Mouse (Mus musculus) myocyte (in vitro differentiated cells): ENCODE data around the gene Edn1. TPM values are rescaled to one million over a fixed set of nuclear protein-coding genes. Genes with fewer than 3 reads are reported as not detected.

Experiments
- H3K27me3 ChIP-seq: one replicate; pipeline ENCODE4 v1.6.1; 2011; ENCODE audit not compliant: control insufficient read depth, insufficient read depth, insufficient read length
- H3K36me3 ChIP-seq: one replicate; pipeline ENCODE4 v1.6.1; 2011; ENCODE audit not compliant: control insufficient read depth, insufficient read depth
- H3K4me2 ChIP-seq: one replicate; pipeline ENCODE4 v1.6.1; 2011; ENCODE audit warnings: low read depth, control low read depth
- H3K4me3 ChIP-seq: one replicate; pipeline ENCODE4 v1.5.1; 2011; ENCODE audit warnings: mild to moderate bottlenecking, control low read depth, moderate library complexity
- H3K79me2 ChIP-seq: one replicate; pipeline ENCODE4 v1.6.1; 2011; ENCODE audit not compliant: control insufficient read depth, insufficient read depth
- H3ac ChIP-seq: one replicate; pipeline ENCODE4 v1.6.1; 2011; ENCODE audit not compliant: control insufficient read depth, insufficient read length
- CEBPB ChIP-seq: IDR thresholded peaks from 2 replicates; pipeline ENCODE4 v1.6.1; 2011; ENCODE audit warnings: mild to moderate bottlenecking, moderate library complexity; ENCODE audit not compliant: poor library complexity, insufficient read depth, severe bottlenecking
- E2F4 ChIP-seq: IDR thresholded peaks from one replicate; pipeline ENCODE4 v1.6.1; 2011; ENCODE audit warnings: mild to moderate bottlenecking, control low read depth, moderate library complexity; ENCODE audit not compliant: insufficient read depth
- MAX ChIP-seq: IDR thresholded peaks from one replicate; pipeline ENCODE4 v1.6.1; 2011; ENCODE audit warnings: low read depth, mild to moderate bottlenecking, control low read depth
- MYOD1 ChIP-seq, 3 experiments: IDR thresholded peaks; one replicate each; pipeline ENCODE4 v1.6.1; 2011; ENCODE audit warnings: control low read depth in 2 of 3, low read depth in 2 of 3, mild to moderate bottlenecking in 2 of 3, moderate library complexity in 1 of 3; ENCODE audit not compliant: insufficient read length in 2 of 3, control insufficient read depth in 1 of 3
- MYOG ChIP-seq, 3 experiments: IDR thresholded peaks; one replicate each; pipeline ENCODE4 v1.6.1; 2011; ENCODE audit warnings: control low read depth in 2 of 3, low read depth in 2 of 3, mild to moderate bottlenecking in 2 of 3; ENCODE audit not compliant: insufficient read length in 2 of 3, control insufficient read depth in 1 of 3, insufficient read depth in 1 of 3
- POLR2A ChIP-seq: IDR thresholded peaks from one replicate; pipeline ENCODE4 v1.6.1; 2011; ENCODE audit warnings: low read depth, mild to moderate bottlenecking, control low read depth, moderate library complexity; ENCODE audit not compliant: insufficient read length
- POLR2AphosphoS2 ChIP-seq: IDR thresholded peaks from one replicate; pipeline ENCODE4 v1.6.1; 2011; ENCODE audit warnings: low read depth, control low read depth; ENCODE audit not compliant: insufficient read length
- REST ChIP-seq: IDR thresholded peaks from one replicate; pipeline ENCODE4 v1.6.1; 2011; ENCODE audit warnings: mild to moderate bottlenecking, control low read depth, moderate library complexity; ENCODE audit not compliant: insufficient read depth, insufficient read length
- SRF ChIP-seq: IDR thresholded peaks from one replicate; pipeline ENCODE4 v1.6.1; 2011; ENCODE audit warnings: low read depth; ENCODE audit not compliant: control insufficient read depth, insufficient read length
- TCF12 ChIP-seq: IDR thresholded peaks from one replicate; pipeline ENCODE4 v1.6.1; 2011; ENCODE audit warnings: mild to moderate bottlenecking, control low read depth; ENCODE audit not compliant: poor library complexity, insufficient read depth, severe bottlenecking
- TCF3 ChIP-seq: IDR thresholded peaks from one replicate; pipeline ENCODE4 v1.6.1; 2011; ENCODE audit warnings: low read depth, control low read depth; ENCODE audit not compliant: insufficient read length
- USF1 ChIP-seq: IDR thresholded peaks from one replicate; pipeline ENCODE4 v1.6.1; 2011; ENCODE audit warnings: low read depth, mild to moderate bottlenecking, control low read depth, moderate library complexity
- polyA plus RNA-seq: library from polyadenylated mRNA; unstranded; fragments of >200 nt; fragmentation: generic; extraction: Trizol; gene quantifications from one replicate; pipeline ENCODE4 v1.2.1, GENCODE M21; 2012; ENCODE audit warnings: missing spikeins

Gene Edn1
- polyA plus RNA-seq, 1 experiment: 0.58 TPM

DNA sequence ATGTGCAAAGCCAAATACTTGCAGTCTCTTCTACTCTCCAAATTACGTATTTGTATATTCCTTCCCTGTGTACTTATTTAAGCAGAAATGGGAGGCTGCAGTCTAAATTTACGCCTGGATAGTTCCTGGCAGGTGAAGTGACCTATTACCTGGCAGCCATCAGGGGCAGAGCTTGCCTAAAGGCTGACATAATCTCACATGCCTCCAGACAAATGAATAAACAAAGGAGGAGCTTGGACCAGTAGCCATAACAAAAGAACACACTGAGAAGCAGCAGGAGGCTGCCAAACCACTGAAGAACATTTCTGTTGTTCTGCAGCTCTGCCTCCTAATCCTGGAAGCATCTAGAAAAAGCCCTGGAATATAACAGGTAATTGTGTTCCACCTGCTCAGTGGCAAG, 38.2 kb downstream of the Edn1 start:
- Histone ChIP-seq H3K36me3 (no peaks in the 10 kb centered on the region), H3K4me2 (no peak overlapping the region), H3ac (no peak overlapping the region), H3K79me2 (no peaks in the 10 kb centered on the region), H3K4me3 (no peak overlapping the region), H3K27me3 (no peaks in the 10 kb centered on the region)
- TF ChIP-seq MAX: no peak
- TF ChIP-seq POLR2AphosphoS2: no peak
- TF ChIP-seq E2F4: no peak
- TF ChIP-seq MYOG (IDR thresholded peaks at IDR 0.05; ENCODE audit: control insufficient read depth in 1 of 3, insufficient read depth in 1 of 3, insufficient read length in 2 of 3, low read depth in 2 of 3): no peak
- TF ChIP-seq TCF12: no peak
- TF ChIP-seq REST: no peak
- TF ChIP-seq TCF3: no peak
- no peak for TF ChIP-seq POLR2A
- TF ChIP-seq USF1: no peak

DNA sequence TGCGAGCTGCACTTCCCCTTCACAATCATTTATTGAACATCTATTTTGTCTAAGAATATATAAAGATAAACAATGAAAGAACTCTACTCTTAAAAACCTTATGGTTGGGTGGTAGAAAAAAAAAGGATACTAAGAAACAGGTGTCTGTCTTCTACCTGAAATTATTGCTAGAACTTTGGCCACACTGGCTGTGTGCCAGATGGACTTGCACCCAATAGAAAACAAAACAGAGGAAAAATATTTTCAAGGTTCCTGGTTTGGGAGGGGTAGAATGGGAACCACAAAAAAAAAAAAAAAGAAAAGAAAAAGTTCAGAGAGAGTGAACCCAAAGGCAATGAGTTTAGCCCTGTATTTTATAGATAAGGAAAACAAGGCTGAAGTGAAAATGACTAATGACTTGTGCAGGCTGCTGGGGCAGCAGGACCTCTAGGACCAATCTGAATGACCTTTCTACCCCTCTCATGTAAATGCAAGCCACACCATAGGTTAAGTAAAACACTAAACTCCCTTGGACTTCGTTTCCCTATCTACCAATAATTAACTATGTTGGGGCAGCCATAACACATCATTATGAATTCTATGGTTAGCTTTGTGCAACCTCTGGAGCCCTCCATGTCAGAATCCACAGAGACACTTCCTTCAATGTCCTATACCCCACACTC, 40.7 kb downstream of the Edn1 start:
- H3K4me3 ChIP-seq: no peak overlapping the region
- H3K36me3 ChIP-seq: no peaks in the 10 kb centered on the region
- H3K4me2 ChIP-seq: no peak overlapping the region
- no peak overlapping the region for H3ac ChIP-seq
- TF ChIP-seq TCF12 (no peak), CEBPB (no peak), POLR2AphosphoS2 (no peak), USF1 (no peak), POLR2A (no peak)
- H3K79me2 ChIP-seq: no peaks in the 10 kb centered on the region
- no peaks in the 10 kb centered on the region for H3K27me3 ChIP-seq

- Histone ChIP-seq H3K4me3 (no peak overlapping the region), H3K27me3 (no peaks in the 10 kb centered on the region), H3ac (no peak overlapping the region), H3K36me3 (no peaks in the 10 kb centered on the region), H3K79me2 (no peaks in the 10 kb centered on the region), H3K4me2 (no peak overlapping the region)
- no peak for TF ChIP-seq MYOG (IDR thresholded peaks at IDR 0.05; ENCODE audit: control insufficient read depth in 1 of 3, insufficient read depth in 1 of 3, insufficient read length in 2 of 3, low read depth in 2 of 3)
- TF ChIP-seq TCF3: no peak
- no peak for TF ChIP-seq MYOD1 (IDR thresholded peaks at IDR 0.05; ENCODE audit: control insufficient read depth in 1 of 3, insufficient read length in 2 of 3, low read depth in 2 of 3)
- TF ChIP-seq POLR2A: no peak
- no peak for TF ChIP-seq SRF
- TF ChIP-seq REST: no peak
- TF ChIP-seq POLR2AphosphoS2: no peak
- no peak for TF ChIP-seq CEBPB
- no peak for TF ChIP-seq TCF12
- TF ChIP-seq E2F4: no peak
- no peak for TF ChIP-seq MAX
- no peak for TF ChIP-seq USF1
Observed at GRCm38 (mm10) chr13:42345439-42345838, 44.2 kb downstream of the Edn1 start.

DNA sequence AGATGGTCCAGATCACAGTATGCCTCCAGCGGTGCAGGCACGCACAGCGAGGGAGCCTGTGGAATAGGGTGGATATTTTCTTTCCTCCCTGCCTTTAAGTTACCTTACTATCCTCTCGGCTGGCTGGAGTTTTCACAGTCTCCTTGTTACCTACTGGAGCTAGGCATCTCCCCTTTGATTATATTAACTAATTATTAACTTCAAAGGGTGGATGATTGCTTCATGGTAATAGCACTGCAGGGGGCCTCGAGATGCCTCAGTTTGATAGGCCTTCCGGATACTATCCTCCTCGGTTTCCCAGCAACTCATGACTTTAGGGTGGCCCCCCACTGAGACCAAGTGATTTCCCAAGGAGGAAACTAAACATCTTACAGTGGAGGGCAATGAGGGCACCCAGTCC, 45.1 kb downstream of the Edn1 start:
- no peak for TF ChIP-seq POLR2A
- TF ChIP-seq CEBPB: no peak
- TF ChIP-seq SRF: no peak
- no peak for TF ChIP-seq E2F4
- no peak for TF ChIP-seq MYOD1 (IDR thresholded peaks at IDR 0.05; ENCODE audit: control insufficient read depth in 1 of 3, insufficient read length in 2 of 3, low read depth in 2 of 3)
- TF ChIP-seq MAX: no peak
- no peak for TF ChIP-seq TCF12
- TF ChIP-seq REST: no peak
- TF ChIP-seq MYOG (IDR thresholded peaks at IDR 0.05; ENCODE audit: control insufficient read depth in 1 of 3, insufficient read depth in 1 of 3, insufficient read length in 2 of 3, low read depth in 2 of 3): no peak
- no peak for TF ChIP-seq TCF3
- no peak for TF ChIP-seq POLR2AphosphoS2
- no peak for TF ChIP-seq USF1
- no peaks in the 10 kb centered on the region for H3K79me2 ChIP-seq
- no peak overlapping the region for H3K4me2 ChIP-seq
- H3K36me3 ChIP-seq: no peaks in the 10 kb centered on the region
- no peak overlapping the region for H3ac ChIP-seq
- H3K27me3 ChIP-seq: no peaks in the 10 kb centered on the region
- H3K4me3 ChIP-seq: no peak overlapping the region

DNA sequence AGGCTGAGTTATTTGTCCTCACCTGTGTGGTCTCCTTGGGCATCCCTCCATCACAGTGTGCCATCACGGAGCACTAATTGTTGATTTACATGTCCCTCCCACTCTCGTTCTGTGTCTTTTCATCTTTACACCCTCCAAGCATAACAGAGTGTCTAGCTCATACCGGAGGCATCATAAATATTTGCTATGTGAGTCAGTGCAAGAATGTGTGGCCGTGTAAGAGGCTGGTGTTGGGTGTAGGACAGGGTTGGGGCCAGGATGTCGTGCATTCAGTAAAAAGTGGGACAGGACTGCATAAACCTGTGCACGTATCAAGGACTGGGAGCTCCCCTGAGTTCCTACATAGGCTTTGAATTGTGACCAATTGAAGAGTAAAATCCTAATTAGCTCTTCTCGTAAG, 50.4 kb downstream of the Edn1 start:
- no peaks in the 10 kb centered on the region for H3K27me3 ChIP-seq
- no peak overlapping the region for H3K4me3 ChIP-seq
- H3K36me3 ChIP-seq: no peaks in the 10 kb centered on the region
- H3K4me2 ChIP-seq: peak overlapping the region; percentile 12
- no peak for TF ChIP-seq USF1
- no peak for TF ChIP-seq MYOD1 (IDR thresholded peaks at IDR 0.05; ENCODE audit: control insufficient read depth in 1 of 3, insufficient read length in 2 of 3, low read depth in 2 of 3)
- TF ChIP-seq TCF12: no peak
- no peak for TF ChIP-seq TCF3
- TF ChIP-seq SRF: no peak
- no peak for TF ChIP-seq MYOG (IDR thresholded peaks at IDR 0.05; ENCODE audit: control insufficient read depth in 1 of 3, insufficient read depth in 1 of 3, insufficient read length in 2 of 3, low read depth in 2 of 3)
- no peak for TF ChIP-seq CEBPB
- TF ChIP-seq REST: no peak
- TF ChIP-seq POLR2A: no peak
- TF ChIP-seq MAX: no peak
- no peak for TF ChIP-seq POLR2AphosphoS2
- TF ChIP-seq E2F4: no peak
- H3K79me2 ChIP-seq: no peaks in the 10 kb centered on the region
- no peak overlapping the region for H3ac ChIP-seq

Other genes starting within 250 kb of the Edn1 start
- 5.3 TPM for gene Hivep1, start 249.5 kb upstream of the Edn1 start, polyA plus RNA-seq